Mouse (Mus musculus) hindbrain, embryonic 14.5 days (tissue): ENCODE measurements around the gene Dusp3. TPM values are rescaled to one million over a fixed set of nuclear protein-coding genes. Genes with fewer than 3 reads are reported as not detected.

ENCODE experiments used
- ATAC-seq: fragments of 200-750 bp; cut with Nextera tagmentation; 2 replicates; pipeline ENCODE4 v1.8.0; 2017; ENCODE audit warnings: moderate number of reproducible peaks, mild to moderate bottlenecking, moderate TSS enrichment, moderate library complexity; ENCODE audit not compliant: low FRiP score
- DNase-seq: peaks from one replicate; pipeline ENCODE4 v3.0.0-alpha.2; 2015; ENCODE audit warnings: low spot score
- H3K27ac ChIP-seq: fragments of 300-500 bp; sonication (generic); 2 replicates; pipeline ENCODE4 v1.5.1; 2014; ENCODE audit warnings: mild to moderate bottlenecking, moderate library complexity
- H3K27me3 ChIP-seq: fragments of 300-500 bp; sonication (generic); 2 replicates; pipeline ENCODE4 v1.6.1; 2014; ENCODE audit warnings: mild to moderate bottlenecking, low read length, mixed read lengths; ENCODE audit not compliant: control insufficient read depth, insufficient read depth
- H3K36me3 ChIP-seq: fragments of 300-500 bp; sonication (generic); replicated peaks from 2 replicates; pipeline ENCODE4 v1.6.1; 2014; ENCODE audit not compliant: control insufficient read depth, insufficient read depth
- H3K4me1 ChIP-seq: fragments of 300-500 bp; sonication (generic); replicated peaks from 2 replicates; pipeline ENCODE4 v1.6.1; 2014; ENCODE audit warnings: antibody characterized with exemption, low read length, mixed read lengths; ENCODE audit not compliant: control insufficient read depth, insufficient read depth
- H3K4me2 ChIP-seq: fragments of 300-500 bp; sonication (generic); replicated peaks from 2 replicates; pipeline ENCODE4 v1.6.1; 2014; ENCODE audit warnings: mild to moderate bottlenecking, moderate library complexity
- H3K4me3 ChIP-seq: fragments of 300-500 bp; sonication (generic); replicated peaks from 2 replicates; pipeline ENCODE4 v1.5.1; 2014; ENCODE audit warnings: mild to moderate bottlenecking, low read length
- H3K9ac ChIP-seq: fragments of 300-500 bp; sonication (generic); 2 replicates; pipeline ENCODE4 v1.6.1; 2014
- H3K9me3 ChIP-seq: fragments of 300-500 bp; sonication (generic); 2 replicates; pipeline ENCODE4 v1.6.1; 2016; ENCODE audit warnings: low read length; ENCODE audit not compliant: control insufficient read depth
- WGBS: fragments of 180-500 bp; shearing (Covaris S2); extraction: QIAGEN DNeasy Blood & Tissue Kit; methylation state at CpG from one replicate; pipeline ENCODE4 v1.1.7; 2014; 5-methylcytosine and 5-hydroxymethylcytosine counted together
- polyA plus RNA-seq: library from polyadenylated mRNA; unstranded; fragments of >200 nt; fragmentation: Nextera tagmentation; extraction: Ambion mirVana; gene quantifications from 2 replicates; pipeline ENCODE4 v1.2.1, GENCODE M21; 2014

Gene Dusp3
- polyA plus RNA-seq, 1 experiment from 2014 or later: 24.0 TPM

DNA sequence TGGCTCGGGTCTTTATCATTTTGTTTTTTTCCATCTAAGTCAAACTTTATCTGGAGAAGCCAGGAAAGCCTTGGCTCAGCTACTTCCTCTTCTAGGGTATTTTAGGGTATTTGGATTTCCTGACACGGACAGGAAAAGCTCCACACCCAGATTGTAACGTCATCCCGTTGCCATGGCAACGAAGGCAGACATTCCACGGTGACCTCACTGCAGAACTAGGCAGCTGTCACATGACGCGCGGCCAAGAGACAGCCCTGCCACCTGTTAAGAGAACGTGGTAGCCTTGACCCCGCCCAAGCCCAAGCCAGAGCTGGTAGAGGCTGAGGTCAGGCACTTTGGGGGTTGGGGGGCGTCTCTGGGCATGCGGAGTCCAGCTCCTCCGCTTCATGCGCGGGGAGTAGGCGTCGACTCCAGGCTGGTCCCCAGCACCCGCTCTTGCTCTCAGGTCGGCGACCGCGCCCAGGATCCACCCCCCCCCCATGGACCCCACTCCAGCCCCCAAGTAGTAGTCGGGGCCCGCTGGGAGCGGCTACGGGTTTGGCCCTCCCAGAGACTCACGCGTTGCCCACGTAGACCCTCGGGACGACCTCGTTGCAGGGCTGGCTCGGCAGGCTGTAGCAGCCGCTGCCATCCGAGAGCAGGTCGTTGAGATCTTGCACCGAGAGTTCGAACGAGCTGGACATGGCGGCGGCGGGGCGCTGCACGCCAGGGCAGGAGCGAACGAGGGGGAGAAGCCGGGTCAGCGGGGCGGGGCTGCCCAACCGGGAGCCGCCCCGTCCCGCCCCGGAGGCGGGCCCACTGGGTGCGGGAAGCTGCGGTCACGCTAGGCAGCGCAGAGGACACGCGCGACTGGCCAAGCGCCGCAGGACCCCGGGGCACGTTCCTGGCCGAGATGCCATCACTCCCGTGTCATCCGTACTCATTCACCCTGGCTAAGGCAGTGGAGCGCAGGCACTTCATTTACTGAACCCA, 2.5 kb downstream of the Dusp3 start, which contains the start of gene Cfap97d1:
Cfap97d1 (plus strand) TSS at position 226 of the 972 bp plus-strand sequence.
- Histone ChIP-seq H3K27ac (peak within 1 kb of the TSS; percentile 72), H3K4me2 (peak within 1 kb of the TSS; percentile 98), H3K4me1 (0 out of 2 replicates have a peak, but pooled peaks cover 3% of the 10 kb centered on the region), H3K27me3 (no peaks in the 10 kb centered on the region), H3K4me3 (peak within 1 kb of the TSS; percentile 66), H3K36me3 (no peaks in the 10 kb centered on the region), H3K9me3 (no peaks in the 10 kb centered on the region), H3K9ac (peak within 1 kb of the TSS; percentile 78)
- DNase-seq: peak; percentile 94
- ATAC-seq: peak; percentile 75
- WGBS: 1% methylated on average over 70 of the region's 71 CpGs

DNA sequence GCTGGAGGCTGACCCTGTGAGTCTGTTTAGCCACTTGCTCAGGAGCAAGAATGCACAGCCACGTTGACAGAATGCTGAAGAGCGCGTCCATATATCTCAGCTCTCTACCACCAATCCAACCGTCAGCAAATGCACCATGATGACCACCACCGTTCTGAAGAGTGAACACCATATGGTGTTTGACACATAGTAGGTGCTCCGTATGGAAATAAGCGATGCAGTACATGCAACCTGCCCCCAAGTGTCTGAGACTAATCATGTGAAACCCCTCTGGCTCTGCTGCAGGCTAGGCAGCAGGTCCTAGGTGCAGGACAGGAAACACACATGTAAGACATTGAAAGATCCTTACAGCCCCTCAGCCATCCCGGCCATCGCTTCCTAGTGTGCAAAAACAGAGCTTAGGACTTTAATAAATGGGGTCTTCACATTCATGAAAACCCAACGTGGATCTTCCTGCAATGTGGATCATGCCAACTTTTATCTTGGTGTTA, 3.3 kb downstream of the Dusp3 start:
- no peak for DNase-seq
- 69% methylated on average over 10 of the region's 10 CpGs for WGBS
- Histone ChIP-seq H3K9ac (no peak overlapping the region), H3K4me1 (0 out of 2 replicates have a peak, but pooled peaks cover 3% of the 10 kb centered on the region), H3K9me3 (no peaks in the 10 kb centered on the region), H3K4me3 (peak overlapping the region; percentile 66; the same call in 1 of the 2 replicates), H3K27me3 (no peaks in the 10 kb centered on the region), H3K4me2 (peak overlapping the region; percentile 98), H3K27ac (no peak overlapping the region), H3K36me3 (no peaks in the 10 kb centered on the region; the same call in 1 of the 2 replicates)
- no peak for ATAC-seq

DNA sequence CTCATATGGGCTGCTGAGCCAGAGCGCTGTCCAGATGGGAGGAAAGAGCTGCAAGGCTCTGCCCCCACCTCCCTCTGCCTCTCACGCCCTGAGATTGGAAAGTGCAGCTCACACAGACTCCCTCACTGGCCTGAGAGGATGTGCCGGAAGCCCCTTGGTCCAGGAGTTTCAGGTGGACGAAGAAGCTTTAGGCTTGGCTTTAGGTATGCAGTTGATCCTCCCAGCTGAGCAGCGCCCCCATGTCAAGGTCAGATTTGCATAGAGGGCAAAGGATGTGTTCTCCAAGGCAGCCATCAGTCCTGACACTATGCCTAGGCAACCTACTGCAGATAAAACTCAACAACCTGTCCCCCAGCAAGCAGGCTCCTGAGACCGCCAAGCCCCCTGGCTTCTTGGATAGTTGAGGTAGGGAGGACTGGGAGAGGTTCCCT, 3.8 kb downstream of the Dusp3 start:
- Histone ChIP-seq H3K4me3 (no peak overlapping the region), H3K9me3 (no peaks in the 10 kb centered on the region), H3K27ac (no peak overlapping the region), H3K9ac (no peak overlapping the region), H3K27me3 (no peaks in the 10 kb centered on the region), H3K4me1 (0 out of 2 replicates have a peak, but pooled peaks cover 3% of the 10 kb centered on the region), H3K4me2 (peak overlapping the region; percentile 98), H3K36me3 (no peaks in the 10 kb centered on the region; the same call in 1 of the 2 replicates)
- DNase-seq (no peak), ATAC-seq (no peak)
- 59% methylated on average over 6 of the region's 6 CpGs for WGBS

DNA sequence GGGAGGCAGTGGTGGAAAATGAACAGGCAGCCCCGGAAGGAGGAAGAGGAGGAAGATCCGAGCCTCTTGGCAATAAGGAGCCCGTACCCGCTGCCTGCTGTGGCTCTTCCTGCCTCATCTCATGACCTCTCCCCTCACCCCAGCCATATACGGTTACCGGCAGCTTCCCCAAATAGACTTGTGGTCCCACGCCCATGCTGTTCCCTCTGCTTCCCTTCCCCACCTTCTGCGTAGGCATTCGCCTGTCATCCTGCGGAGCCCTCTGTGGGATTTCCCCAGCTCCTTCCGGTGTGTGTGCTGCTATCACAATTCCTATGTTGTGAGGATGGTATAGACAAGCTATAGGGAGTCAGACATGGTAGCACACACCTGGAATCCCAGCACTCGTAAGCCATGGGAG, 5.0 kb downstream of the Dusp3 start:
- ATAC-seq (no peak), DNase-seq (no peak)
- H3K4me2 ChIP-seq: no peak overlapping the region
- H3K9me3 ChIP-seq: no peaks in the 10 kb centered on the region
- H3K9ac ChIP-seq: no peak overlapping the region
- H3K36me3 ChIP-seq: no peaks in the 10 kb centered on the region; the same call in 1 of the 2 replicates
- no peak overlapping the region for H3K4me3 ChIP-seq
- H3K27me3 ChIP-seq: no peaks in the 10 kb centered on the region
- H3K27ac ChIP-seq: no peak overlapping the region
- WGBS: 91% methylated on average over 12 of the region's 12 CpGs
- 0 out of 2 replicates have a peak, but pooled peaks cover 3% of the 10 kb centered on the region for H3K4me1 ChIP-seq

DNA sequence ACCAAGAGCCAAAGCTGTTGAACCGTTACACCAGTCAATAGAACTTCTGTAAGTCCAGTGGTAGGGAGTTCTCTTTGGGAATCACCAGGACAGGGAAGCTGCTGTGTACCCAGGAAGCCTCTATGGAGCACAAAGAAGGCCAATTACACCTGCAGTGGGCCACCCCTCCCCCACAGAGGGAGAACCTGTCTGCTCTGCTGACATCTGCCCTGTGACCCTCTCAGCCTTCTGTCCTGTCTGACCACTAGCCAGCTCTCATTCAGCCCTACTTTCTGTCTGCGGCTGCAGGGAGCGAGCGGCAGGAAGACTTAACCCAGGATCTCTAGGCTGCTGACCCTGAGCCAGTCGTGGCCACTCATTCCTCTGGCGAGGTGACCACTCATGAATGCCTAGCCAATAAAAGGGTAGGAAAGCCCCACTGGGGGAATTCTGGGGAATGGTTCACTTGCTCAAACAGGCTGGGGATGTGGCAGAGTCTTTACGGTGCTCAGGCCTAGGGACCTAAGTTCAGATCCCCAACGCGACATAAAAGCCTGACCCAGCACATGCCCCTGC, 6.1 kb downstream of the Dusp3 start:
- no peaks in the 10 kb centered on the region; the same call in 1 of the 2 replicates for H3K36me3 ChIP-seq

DNA sequence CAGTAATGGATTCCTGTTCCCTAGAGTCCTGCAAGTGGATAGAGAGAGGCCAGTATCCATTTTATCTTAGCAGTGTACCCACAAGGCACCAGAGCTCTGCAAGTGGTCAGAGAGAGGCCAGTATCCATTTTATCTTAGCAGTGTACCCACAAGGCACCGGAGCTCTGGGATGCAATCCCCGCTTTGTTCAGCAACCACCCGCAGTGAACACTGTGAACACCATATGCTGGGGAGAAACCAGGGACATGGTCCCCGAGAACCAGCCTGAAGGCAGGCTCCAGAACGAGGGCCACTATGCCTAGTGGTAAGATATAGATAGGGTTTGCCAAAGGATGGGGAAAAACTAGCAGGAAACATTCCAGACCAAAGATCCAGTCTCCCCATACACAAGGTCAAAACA, 7.7 kb downstream of the Dusp3 start:
- DNase-seq: no peak
- Histone ChIP-seq H3K36me3 (no peaks in the 10 kb centered on the region; the same call in 1 of the 2 replicates), H3K9ac (no peak overlapping the region), H3K27ac (no peak overlapping the region), H3K4me2 (no peak overlapping the region), H3K4me1 (0 out of 2 replicates have a peak, but pooled peaks cover 3% of the 10 kb centered on the region), H3K9me3 (no peaks in the 10 kb centered on the region), H3K4me3 (no peak overlapping the region), H3K27me3 (no peaks in the 10 kb centered on the region)
- WGBS: 82% methylated on average over 5 of the region's 5 CpGs
- ATAC-seq: no peak

More for the DNA sequence above, 6.1 kb downstream of the Dusp3 start:
- Histone ChIP-seq H3K27me3 (no peaks in the 10 kb centered on the region), H3K4me2 (no peak overlapping the region), H3K9me3 (no peaks in the 10 kb centered on the region), H3K9ac (no peak overlapping the region), H3K4me1 (0 out of 2 replicates have a peak, but pooled peaks cover 3% of the 10 kb centered on the region), H3K27ac (no peak overlapping the region), H3K4me3 (no peak overlapping the region)
- WGBS: 81% methylated on average over 9 of the region's 9 CpGs
- DNase-seq (no peak), ATAC-seq (no peak)

DNA sequence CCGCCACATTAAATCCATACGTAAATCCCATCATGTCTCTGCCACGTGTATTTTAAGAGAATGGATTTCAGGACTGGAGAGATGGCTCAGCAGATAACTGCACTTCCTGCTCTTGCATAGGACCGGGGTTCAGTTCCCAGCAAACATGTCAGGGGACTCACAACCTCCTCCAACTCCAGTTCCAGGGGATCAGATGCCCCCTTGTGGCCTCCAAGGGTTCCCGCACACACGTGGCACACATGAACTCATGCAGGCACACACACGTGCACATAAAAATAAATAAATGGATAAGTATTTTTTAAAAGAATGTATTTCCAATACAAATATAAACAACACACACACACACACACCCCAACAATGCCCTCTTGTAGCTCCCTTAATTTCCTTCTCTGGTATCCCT, 9.9 kb downstream of the Dusp3 start:
- DNase-seq (no peak), ATAC-seq (no peak)
- H3K9me3 ChIP-seq: no peaks in the 10 kb centered on the region
- H3K27ac ChIP-seq: no peak overlapping the region
- no peak overlapping the region for H3K4me3 ChIP-seq
- no peaks in the 10 kb centered on the region for H3K4me1 ChIP-seq
- H3K9ac ChIP-seq: no peak overlapping the region
- H3K36me3 ChIP-seq: no peaks in the 10 kb centered on the region; the same call in 1 of the 2 replicates
- no peaks in the 10 kb centered on the region for H3K27me3 ChIP-seq
- WGBS: 93% methylated on average over 7 of the region's 7 CpGs
- H3K4me2 ChIP-seq: no peak overlapping the region

DNA sequence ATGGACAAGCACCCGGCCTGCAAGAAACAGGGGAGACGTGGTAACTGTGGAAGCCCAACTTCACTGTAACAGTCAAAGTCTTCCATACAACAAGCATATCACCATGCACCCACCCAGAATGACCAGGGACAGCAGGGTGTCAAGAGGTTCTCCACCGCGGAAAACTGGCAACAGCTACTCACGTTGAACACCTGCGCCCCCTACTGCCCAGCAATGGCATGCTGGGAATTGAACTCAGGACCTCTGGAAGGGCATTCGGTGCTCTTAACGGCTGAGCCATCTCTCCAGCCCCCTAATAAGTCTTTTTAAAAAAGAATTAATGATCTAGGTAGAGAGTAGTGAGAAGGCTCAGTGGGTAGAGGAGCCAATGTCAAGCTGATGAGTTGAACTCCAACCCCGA, 11.9 kb downstream of the Dusp3 start:
- Histone ChIP-seq H3K4me3 (no peak overlapping the region), H3K27ac (no peak overlapping the region), H3K27me3 (no peaks in the 10 kb centered on the region), H3K4me1 (no peaks in the 10 kb centered on the region), H3K9ac (no peak overlapping the region), H3K4me2 (no peak overlapping the region), H3K36me3 (no peaks in the 10 kb centered on the region; the same call in 1 of the 2 replicates), H3K9me3 (no peaks in the 10 kb centered on the region)
- ATAC-seq: no peak
- WGBS: 59% methylated on average over 9 of the region's 9 CpGs
- no peak for DNase-seq

DNA sequence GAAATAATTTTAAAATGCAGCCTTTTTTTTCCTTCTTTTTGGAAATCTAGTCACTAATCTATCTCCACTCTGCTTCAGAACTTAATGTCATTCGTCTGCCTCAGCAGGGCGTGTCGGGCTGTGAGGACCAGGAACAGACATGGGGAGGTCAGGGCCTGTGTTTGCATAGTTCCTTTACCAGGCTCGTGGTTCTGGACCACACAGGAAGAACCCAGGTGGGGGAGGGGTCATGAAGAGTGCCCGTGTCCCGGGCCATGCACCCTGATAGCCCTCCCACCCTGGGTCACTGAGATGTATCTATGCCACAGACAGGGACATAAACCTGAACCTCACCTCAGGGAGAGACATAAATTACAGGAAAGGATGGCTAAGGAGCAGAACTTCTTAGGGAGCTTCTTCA, 12.6 kb downstream of the Dusp3 start:
- no peak overlapping the region for H3K27ac ChIP-seq
- no peak for ATAC-seq
- no peaks in the 10 kb centered on the region for H3K27me3 ChIP-seq
- H3K9me3 ChIP-seq: no peaks in the 10 kb centered on the region
- H3K36me3 ChIP-seq: no peaks in the 10 kb centered on the region; the same call in 1 of the 2 replicates
- H3K4me3 ChIP-seq: no peak overlapping the region
- no peak overlapping the region for H3K4me2 ChIP-seq
- 66% methylated on average over 6 of the region's 6 CpGs for WGBS
- DNase-seq: no peak
- no peaks in the 10 kb centered on the region for H3K4me1 ChIP-seq
- H3K9ac ChIP-seq: no peak overlapping the region
